Mouse (Mus musculus): ENCODE results near the gene Slc7a4.
"Not testable (repeated sequence)": the region's sequence is repeated elsewhere in the genome, so short reads cannot be mapped to it uniquely, and the experiment has no call there.

Slc7a4 gene

DNA sequence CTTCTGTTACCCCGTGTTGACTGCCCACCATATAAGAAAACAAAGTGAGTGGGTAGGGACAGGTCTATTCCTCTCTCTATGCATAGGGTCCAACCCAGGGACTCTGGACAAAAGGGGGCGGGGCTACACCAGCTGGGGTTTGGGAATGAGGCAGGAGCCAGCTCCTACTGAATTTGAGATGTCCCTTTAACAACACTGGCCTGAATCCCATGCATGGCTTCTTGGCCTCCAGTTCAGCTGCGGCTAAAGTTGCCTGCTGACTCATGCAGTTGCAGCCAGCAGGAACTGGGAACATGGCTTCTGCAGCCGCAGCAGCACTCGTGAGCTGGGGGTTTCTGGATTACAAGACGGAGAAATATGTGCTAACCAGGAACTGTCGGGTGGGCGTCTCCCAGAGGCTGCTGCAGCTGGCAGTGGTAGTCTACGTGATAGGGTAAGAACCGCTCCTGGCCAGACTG lies 21.2 kb downstream of the Slc7a4 start, which contains the start of gene P2rx6:
TSS of gene P2rx6 (plus strand) at position 135 of the 458 bp plus-strand sequence.
- DNase-seq (ENCODE audit: low spot score in 2 of 2) = no peak

DNA sequence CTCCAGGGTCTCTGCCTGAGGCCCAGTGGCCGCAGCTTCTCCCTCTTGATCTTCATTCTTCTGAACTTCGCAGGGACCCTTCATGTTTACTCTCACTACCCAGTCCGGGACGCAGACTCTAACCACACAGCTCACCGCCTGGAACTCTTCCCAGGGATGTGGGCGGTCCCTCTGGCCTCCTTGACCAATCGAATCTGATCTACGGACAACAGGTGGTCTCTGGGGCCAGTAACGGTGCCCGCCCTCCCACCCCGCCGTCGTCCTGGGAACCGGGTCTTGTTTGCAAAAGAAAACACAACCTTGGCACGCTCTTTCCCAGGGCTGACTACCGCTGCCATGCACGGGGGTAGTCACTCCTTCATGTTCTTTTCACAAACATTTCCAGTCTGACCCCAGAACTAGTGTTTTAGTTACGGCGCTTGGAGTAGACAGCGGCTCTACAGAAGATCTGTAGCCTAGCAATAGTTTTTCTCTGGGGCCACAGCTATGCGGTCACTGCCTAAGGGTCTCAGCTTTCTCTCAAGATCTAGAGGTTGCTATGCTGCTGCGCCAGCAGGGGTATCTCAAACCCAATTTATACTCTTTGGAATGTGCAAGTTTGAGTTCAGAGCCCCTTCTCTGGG lies 21.8 kb downstream of the Slc7a4 start, which contains the start of gene Lrrc74b:
TSS of gene Lrrc74b (minus strand) at position 120 of the 623 bp plus-strand sequence.
- no peak for DNase-seq (ENCODE audit: low spot score in 2 of 2)

DNA sequence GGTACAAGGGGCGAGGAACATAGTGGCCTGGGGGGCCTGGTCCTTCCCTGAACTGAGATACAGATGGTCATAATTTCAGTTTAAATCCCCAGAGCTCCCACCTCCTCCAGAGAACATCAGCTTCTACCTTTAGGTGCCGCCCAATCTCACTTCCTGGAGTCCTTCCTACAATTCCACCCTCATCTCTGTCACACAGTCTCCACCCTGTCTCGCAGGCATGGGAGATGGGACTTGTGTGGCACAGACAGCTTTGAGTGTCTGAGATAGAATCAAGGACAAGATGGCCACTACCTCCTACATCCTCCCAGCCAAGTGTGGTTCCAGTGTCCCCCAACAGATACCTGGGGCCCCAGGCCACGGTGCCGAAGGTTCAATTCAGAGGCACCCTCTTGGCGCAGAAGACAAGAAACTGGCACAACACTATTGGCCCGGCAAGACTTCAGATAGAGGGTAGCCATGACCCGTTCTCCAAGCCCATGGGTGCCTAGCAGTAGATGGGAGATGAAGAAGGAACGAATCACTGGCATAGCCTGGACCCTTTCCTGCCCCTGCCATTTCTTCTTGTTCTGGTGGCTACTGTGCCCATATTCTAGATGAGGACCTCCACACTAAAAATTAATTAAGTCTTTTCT lies 23.5 kb downstream of the Slc7a4 start:
- no peak for DNase-seq (ENCODE audit: low spot score in 2 of 2)

DNA sequence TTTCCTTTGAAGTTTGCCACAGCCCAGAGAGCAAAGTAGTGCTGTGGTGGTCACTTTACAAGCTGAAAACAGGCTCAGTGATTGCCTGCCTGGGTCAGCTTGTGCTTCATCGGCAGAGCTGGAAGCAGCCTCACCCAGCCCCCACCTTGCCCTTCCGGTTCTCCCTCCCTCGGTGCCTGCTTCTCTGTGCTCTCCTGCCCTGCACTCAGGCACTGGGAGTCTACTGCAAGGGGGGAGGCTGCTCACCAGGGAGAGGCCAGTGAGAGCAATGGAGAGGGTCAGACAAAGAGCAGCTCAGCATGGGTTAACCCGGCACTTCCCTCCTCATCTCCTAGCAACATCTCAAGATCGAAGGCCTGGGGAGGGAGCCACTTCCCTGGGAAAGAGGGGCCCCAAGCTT lies 24.2 kb downstream of the Slc7a4 start:
- no peak for DNase-seq (ENCODE audit: low spot score in 2 of 2)

DNA sequence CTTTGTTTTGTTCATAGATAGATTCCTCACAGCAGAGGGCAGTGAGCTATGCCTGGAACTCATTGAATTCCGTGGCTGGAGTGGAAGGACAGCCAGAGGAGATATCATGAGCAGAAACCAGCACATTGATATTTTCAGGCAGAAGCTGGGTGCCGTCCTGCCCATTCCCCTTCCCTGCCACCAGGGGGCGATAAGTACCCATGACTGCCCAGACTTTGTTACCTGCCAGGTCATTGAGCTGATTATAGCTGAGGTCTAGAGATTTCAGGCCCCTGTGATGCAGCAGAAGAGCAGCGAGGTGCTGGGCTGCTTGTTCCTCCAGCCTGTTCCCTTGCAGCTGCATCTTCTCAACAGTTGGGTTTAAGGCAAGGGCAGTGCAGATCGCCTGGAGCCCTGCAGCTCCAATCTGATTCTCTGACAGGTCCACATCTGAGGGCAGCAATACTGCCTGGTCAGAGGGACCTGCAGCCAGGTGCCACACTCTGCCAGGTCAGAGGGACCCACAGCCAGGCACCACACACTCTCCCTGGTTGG lies 25.0 kb downstream of the Slc7a4 start:
- DNase-seq (ENCODE audit: low spot score in 2 of 2) = peak in 1 of 2 experiments; percentile 63

DNA sequence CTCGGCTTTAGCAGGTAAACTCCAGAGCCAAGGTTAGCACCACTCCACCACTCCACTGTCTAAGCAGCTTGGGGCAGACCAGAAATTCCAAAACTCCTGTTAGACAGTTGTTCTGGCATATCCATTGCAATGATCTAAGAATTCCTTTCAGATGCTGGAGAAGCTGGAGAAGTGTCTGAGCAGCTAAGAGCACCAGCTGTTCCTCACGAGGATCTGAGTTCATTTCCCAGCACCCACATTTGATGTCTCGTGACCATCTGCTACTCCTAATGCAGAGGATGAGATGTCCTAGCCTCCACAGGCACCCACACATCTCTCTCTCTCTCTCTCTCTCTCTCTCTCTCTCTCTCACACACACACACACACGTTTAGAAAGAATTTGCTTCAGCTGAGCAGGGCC lies 26.1 kb downstream of the Slc7a4 start:
- no peak for DNase-seq (ENCODE audit: low spot score in 2 of 2)

DNA sequence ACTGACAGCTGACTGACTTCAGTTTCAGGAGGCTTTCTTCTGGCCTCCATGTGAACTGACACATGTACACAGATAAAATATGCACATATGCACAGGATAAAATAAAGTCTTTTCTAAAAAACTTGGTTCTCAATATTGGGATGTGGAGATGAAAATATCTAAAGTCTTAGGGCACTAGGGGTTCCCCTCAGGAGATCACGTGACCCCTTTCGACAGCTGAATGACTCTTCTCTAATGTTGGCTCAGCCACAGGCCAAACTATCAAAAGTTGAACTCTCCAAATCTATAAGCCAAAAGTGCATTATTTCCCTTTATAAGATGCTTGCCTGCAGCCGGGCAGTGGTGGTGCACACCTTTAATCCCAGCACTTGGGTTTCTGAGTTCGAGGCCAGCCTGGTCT lies 26.8 kb downstream of the Slc7a4 start:
- DNase-seq (ENCODE audit: low spot score in 2 of 2) = no peak

DNA sequence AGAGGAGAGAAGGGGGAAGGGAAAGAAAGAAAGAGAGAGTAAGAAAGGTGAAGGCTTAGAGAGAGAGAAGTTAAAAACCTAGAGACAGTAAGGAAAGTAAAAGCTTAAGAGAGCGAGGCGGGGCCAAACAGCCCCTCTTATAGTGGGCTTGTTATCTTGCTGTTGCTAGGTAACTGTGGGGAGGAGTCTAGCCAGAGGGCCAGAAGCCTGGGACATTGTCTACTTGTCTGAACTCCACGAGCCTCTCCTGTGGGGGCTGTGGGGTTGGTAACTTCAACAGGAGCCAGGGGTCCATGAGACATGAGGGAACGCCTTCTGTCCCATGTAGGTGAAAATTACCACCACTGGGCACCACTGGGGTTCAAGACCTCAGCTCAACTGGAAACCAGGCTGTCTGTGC lies 28.3 kb downstream of the Slc7a4 start:
- not testable (repeated sequence) for DNase-seq (ENCODE audit: low spot score in 2 of 2)

DNA sequence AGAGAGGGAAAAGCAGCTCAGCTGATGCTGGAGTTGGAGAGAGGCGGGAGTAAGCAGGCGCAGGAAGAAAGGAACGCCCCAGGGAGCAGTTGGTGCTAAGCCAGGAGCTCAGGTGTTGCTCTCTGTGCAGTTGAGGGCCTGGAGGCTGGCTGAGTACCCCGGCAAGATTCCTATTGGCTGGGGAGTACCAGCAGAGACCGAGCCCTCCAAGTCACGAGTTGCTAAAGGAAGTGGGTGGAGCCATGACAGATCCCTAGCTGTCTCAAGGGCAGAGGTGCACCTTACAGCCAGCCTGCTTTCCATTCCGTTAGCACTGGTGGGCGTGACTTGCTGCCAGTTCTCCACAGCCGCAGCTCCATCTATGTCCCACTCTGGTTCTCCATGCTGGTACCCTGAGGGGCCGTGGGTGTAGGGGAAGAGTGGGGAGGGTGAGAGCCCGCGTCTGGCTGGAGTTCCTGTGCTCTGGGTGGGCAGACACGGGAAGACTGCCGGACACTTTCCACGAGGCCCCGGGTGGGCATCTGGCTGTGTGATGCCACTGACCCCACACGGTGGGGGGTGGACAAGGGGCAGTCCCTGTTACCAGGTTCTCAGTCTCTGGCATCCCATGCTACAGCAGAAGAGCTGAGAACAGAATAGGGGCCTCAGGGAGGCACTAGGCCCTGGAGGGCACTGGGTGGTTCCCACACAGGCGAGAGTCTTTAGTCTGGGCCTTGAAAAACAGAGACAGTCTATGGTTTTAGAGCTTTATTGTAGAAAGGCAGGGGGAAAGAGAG lies 28.9 kb downstream of the Slc7a4 start:
- peak in 1 of 2 experiments; percentile 17 for DNase-seq (ENCODE audit: low spot score in 2 of 2)

DNA sequence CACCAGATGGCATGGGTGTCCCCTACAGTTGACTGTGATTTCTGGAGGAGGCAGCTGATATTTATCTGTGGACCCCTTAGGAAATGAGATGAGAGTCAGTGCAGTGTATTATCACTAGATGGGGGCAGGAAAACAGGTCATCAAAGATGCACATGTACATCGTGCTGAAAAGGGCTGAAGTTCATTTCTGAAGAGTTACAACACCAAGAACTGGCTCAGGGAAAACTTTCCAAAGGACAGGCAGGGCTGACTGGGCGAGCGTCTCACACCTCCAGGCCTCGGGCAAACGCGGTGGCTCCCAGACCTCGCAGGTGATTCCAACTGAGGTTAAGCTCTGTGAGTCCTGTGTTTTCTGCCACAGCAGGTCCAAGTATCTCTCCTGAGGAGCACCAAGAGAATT lies 30.2 kb downstream of the Slc7a4 start:
- DNase-seq (ENCODE audit: low spot score in 2 of 2) = no peak

DNA sequence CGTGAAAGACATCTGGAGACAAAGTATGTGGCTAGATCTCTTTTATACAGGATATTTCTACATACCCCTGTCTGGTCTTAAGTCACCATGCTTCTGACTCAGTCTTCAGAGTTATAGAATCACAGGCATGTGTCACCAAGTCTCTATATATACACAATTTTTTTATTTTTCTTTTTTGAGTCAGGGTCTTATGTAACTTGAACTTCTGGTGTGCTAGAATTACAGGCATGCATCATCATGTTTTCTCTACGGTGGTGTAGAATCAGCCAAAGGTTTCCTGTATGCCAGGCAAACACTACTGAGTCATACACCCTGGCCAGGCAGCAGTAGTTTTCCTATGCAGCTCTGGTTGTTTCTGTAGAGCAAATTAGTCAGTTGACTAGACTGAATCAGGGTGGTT lies 40.4 kb downstream of the Slc7a4 start:
- DNase-seq (ENCODE audit: low spot score in 2 of 2) = no peak

DNA sequence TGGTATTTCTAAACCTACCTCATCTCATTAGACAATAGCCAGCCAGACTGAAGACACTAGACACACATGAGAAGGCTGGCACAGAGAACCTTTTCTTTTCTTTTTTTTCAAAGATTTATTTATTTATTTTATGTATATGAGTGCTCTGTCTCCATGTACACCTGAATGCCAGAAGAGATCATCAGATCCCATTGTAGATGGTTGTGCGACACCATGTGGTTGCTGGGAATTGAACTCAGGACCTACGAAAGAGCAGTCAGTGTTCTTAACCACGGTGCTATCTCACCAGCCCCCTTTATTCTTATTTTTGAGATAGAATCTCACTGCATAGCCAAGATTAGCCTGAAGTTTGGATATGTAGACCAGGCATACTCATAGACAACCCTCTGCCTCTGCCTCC lies 46.4 kb downstream of the Slc7a4 start:
- DNase-seq (ENCODE audit: low spot score in 2 of 2) = no peak

DNA sequence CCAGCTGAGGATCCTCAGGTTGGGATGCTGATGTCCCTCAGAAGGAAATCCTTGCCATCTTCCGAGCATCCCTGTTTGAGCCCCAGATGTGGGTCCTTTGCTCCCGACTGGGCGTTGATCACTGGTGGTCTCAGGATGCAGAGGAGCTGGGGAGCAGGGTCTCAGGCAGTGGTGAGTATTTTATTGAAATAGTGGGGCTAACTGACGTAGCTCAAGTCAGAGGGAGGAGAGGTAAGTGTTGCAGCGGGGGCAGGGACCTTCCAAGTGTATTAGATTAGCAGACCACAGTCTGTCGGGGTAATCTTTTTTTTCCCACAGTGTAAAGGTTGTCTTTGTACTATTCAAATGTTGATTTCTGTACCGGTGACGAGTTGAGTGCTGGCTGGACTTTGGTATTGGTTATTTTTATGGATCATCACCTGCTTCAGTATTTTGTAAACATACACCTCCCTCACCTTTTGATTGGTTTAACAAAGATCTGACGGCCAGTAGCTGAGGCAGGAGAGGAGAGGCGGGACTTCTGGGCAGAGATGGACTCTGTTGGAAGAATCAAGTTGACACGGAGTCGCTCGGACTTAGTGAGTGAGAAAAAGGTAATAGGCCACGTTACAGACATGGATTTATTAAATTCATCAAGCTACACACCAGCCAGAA lies 50.2 kb downstream of the Slc7a4 start:
- DNase-seq (ENCODE audit: low spot score in 2 of 2) = no peak

DNA sequence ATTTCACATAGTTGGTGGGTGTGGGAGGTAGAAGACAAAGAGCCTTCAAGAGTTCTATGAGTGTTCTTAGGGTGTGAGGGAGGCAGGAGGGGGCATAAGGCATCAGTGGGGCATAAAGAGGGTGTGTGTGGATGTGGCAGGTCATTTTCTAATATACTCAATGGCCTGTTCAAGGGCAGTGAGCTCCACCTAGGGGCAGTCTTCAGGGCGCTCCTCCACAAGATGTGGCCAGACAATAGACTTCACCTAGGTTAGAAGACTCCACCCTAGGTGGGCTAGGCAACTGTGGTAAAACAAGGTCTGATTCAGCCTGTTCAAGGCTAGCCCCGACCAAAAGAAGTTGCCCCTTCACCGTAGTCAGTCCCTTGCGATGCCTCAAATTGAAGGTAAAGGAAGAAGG lies 50.7 kb downstream of the Slc7a4 start:
- peak in 1 of 2 experiments; percentile 21 for DNase-seq (ENCODE audit: low spot score in 2 of 2)

DNA sequence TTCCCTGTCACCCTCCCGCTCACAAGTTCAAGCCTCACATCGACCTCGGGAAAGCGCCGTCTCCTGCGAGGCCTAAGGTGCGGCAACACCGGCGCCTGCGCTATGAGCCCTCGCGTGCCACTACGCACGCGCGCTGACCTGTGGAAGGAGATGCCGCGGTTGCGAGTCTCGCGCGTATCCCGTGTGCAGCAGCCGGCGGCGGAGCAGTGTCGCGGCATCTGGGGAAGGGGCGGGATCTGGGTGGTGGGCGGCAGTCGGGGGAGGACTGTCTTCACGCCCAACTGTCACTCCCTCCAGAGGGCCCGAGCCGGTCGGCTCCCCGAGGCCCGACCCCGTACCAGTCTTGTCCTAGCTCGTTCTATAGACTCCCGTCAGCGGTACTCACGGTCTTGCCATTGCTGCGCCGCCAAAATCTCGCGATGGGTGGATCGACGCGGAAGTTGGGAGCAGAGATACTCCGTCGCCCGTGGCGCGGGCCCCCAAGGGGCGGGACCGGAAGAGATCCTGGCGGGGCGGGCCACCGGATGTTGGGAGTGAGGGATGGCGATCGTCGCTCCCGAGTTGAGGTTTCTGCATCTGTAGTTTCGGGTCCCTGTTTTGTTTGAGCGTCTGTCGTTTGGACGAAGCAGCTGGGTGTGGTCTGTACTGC lies 52.2 kb downstream of the Slc7a4 start, which contains the start of gene Thap7:
TSS of gene Thap7 (minus strand) at position 497 of the 649 bp plus-strand sequence.
- peak; percentile 91 to 94 for DNase-seq (ENCODE audit: low spot score in 2 of 2)

DNA sequence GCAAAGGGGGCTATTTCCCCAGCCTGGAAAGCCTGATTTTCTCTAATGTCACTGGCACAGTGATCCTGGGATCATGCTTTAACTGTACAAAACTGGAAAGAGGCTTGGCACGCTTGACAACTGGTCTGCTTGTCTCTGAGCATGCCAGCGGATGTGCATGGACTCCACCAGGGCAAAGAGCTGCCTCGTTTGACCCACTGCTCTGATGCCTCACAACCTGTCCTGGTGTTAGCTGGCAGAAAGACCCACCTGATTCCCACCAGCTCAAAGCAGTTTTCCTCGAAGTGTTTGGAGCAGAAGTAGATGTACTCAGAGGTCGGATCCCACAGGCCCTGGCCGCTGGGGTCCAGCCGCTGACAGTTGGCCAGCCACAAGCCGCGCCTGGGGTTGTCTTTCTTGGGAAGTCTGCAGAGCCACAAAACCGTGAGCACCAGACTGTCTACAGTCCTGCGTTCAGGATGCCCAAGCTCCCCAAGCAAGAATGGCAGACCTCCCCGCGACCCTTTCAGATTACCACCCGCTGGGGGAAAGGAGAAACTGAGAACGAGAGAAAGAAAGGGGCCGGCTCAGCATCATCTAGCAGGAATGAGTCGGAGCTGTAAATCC lies 52.9 kb downstream of the Slc7a4 start:
- DNase-seq (ENCODE audit: low spot score in 2 of 2) = no peak

DNA sequence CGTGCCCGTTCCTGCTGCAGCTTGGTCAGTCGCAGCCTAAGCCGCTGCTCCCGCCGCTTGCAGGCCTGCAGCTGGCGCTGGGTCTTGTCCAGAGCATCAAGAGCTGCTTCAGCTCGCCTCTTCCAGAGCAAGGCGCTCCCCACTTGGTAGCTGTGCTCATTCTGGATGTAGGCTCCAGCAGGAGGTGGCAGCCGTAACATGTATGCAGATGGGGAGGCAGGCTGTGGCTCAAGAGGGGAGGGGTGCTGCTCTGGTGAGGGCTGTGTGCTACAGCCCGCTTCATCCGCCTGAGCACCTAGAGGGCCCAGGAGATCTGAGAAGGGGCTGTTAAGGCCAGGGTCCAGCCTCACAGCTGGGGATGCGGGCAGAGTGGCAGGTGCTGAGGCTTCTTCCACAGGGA lies 54.7 kb downstream of the Slc7a4 start:
- no peak for DNase-seq (ENCODE audit: low spot score in 2 of 2)

DNA sequence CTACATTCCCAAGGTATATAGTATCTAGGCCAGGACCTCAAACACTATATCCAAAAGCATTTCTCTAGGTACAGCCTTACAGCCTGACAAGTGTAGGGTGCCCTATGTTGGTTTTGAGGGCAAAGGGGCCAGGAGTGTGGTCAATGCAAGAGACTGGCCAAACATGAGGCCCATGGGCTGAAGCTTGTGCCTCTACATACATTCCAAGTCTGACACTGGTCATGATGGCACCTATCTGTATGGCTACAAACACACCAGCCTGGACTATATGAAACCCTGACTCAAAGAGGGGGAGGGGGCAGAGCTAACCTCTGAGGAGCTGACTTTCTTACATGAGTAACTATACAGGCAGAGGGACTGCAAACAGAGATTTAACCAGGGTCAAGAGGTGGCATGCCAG lies 55.4 kb downstream of the Slc7a4 start:
- DNase-seq (ENCODE audit: low spot score in 2 of 2) = no peak

DNA sequence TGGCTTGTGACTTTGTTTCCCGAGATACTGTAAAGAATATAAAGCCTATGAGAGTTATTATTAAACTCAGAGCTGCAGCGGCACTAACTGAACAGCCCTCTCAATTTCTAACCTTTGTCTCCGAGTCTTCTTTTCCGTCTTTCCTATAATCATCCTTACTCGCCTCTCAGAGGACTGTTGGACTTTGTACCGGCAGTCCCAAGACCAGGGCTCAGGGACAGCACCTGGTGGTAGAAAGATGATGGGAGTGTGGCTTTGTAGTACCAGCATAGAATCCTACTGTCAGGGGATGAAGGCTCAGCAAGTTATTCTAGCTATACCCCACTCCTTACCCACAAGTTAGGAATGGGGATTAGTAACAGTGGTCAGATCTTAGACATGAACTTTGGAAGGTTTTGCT lies 56.8 kb downstream of the Slc7a4 start:
- no peak for DNase-seq (ENCODE audit: low spot score in 2 of 2)

DNA sequence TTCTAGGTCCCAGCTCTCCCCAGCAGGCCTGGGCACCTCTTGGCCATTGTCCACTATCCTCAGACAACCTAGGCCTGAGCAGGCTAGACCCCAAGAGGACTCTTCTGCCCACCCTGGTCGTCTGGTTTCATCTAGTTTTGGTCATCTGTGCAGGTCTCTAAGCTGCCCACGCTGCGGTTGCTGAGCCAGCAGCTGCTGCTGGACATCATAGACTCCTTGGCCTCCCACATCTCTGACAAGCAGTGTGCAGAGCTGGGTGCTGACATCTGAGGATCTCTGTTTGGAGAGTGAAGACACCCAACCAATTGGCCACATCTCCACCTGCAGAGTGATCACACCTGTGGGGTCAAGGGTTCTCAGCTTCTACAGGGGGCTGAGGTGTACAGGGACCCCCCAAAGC lies 57.5 kb downstream of the Slc7a4 start:
- DNase-seq (ENCODE audit: low spot score in 2 of 2) = no peak

DNA sequence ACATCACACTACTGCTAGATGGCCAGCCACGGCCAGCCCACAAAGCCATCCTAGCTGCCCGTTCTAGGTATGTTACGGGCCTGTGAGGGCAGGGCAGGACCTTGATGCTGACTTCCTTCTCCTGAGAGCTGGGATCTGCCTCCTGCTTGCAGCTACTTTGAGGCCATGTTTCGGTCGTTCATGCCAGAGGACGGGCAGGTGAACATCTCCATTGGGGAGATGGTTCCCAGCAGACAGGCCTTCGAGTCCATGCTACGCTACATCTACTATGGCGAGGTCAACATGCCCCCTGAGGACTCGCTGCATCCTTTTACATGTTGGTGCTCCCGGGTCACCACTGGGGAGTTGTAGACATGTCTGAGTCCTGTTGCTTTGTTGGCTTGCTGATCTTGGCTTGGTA lies 58.9 kb downstream of the Slc7a4 start:
- no peak for DNase-seq (ENCODE audit: low spot score in 2 of 2)
